Mouse (Mus musculus) C2C12 (cell line): ENCODE measurements around the gene Fbxo41.

Experiments
- CEBPB ChIP-seq: IDR thresholded peaks from one replicate; pipeline ENCODE4 v1.6.1; 2011; ENCODE audit warnings: low read depth, mild to moderate bottlenecking, control low read depth, moderate library complexity
- CTCF ChIP-seq: IDR thresholded peaks from one replicate; pipeline ENCODE4 v1.5.1; 2011; ENCODE audit not compliant: control insufficient read depth, insufficient read depth, insufficient read length
- FOSL1 ChIP-seq: IDR thresholded peaks from one replicate; pipeline ENCODE4 v1.8.0; 2011; ENCODE audit warnings: mild to moderate bottlenecking, low read length; ENCODE audit not compliant: poor library complexity, insufficient read depth, severe bottlenecking
- MAX ChIP-seq: IDR thresholded peaks from one replicate; pipeline ENCODE4 v1.6.1; 2011; ENCODE audit warnings: mild to moderate bottlenecking, control low read depth
- USF1 ChIP-seq: IDR thresholded peaks from one replicate; pipeline ENCODE4 v1.6.1; 2011; ENCODE audit warnings: low read depth, mild to moderate bottlenecking, control low read depth, moderate library complexity

DNA sequence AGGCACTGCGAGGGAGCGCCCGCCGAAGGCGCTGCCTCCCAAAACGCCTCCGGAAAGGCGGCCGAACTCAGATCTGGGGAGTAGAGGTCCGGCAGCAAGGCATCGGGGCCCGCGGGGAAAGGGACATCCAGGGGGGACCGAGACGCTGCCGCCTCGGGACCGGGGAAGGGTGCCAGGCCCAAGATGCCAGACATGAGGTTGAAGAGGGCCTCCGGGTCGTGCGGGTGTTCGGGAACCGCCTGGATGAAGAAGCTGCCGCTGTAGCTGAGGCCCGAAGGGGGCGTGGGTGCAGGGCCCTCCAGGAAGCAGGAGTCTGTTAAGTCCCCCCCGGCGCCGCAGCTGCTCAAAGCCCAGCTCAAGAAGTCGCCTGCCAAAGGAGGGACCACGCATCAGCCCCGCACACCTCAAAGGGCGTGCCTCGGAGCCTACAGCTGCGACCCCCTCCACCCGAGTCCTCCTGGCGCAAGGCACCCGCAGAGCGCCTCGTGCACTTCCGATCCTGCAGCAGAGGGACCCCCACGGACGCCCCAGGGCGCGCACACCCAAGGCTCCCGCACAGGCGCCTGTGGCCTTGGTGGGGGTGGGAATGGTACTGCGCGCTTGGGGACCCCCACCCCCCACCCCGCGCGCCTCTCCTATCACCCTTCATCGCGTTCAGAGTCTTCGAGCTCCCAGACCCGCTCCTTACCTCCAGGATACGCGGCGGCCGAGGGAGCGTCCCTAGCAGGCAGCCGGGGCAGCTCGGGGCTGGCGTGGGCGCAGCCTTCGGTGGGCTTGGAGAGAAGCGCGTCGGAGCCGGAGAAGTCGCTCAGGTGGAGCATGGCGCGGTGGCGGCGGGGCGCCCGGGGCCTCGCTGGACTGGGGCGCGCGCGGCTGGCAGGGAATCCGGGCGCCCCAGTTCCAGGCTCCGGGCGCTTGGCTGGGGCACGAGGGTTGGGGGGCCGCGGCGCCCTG, 10.1 kb upstream of the Fbxo41 start:
- TF ChIP-seq CTCF (no peak), FOSL1 (no peak), MAX (no peak), USF1 (no peak), CEBPB (no peak)
